In genomic region chr11:59786444-59787198, GRCm38 (mm10) we compare ENCODE assay signal across 8 mouse cellular contexts. TPM values are rescaled to one million over a fixed set of nuclear protein-coding genes. Genes with fewer than 3 reads are reported as not detected.
A peak's percentile ranks its signal among the peaks of the same experiment; 100 is the strongest.
DNase-seq lines count a peak whose midpoint lies in the region; ATAC-seq and TF ChIP-seq lines count a peak whose summit lies in the region.

No protein-coding gene starts in this region.

- H3K9me3 ChIP-seq in heart, embryonic 16.5 days (replicated peaks; ENCODE audit: control insufficient read depth, low read length), result no peaks in the 10 kb centered on the region
- H3K9me3 ChIP-seq in intestine, embryonic 15.5 days, result no peaks in the 10 kb centered on the region
- H3K9me3 ChIP-seq in midbrain, embryonic 13.5 days, result no peaks in the 10 kb centered on the region

- WGBS in heart, embryonic 16.5 days, result 48% methylated on average over 15 of the region's 15 CpGs
- 44% methylated on average over 15 of the region's 15 CpGs for WGBS in intestine, embryonic 15.5 days
- 56% methylated on average over 15 of the region's 15 CpGs for WGBS in midbrain, embryonic 13.5 days

- no peaks in the 10 kb centered on the region for H3K27me3 ChIP-seq in heart, embryonic 16.5 days (ENCODE audit: control insufficient read depth, insufficient read depth, low read length)
- no peaks in the 10 kb centered on the region for H3K27me3 ChIP-seq in intestine, embryonic 15.5 days (replicated peaks)
- H3K27me3 ChIP-seq in midbrain, embryonic 13.5 days, result peaks cover 18% of the 10 kb centered on the region

- no peak overlapping the region for H3K27ac ChIP-seq in heart, embryonic 16.5 days (ENCODE audit: low read length)
- no peak overlapping the region for H3K27ac ChIP-seq in cortical plate, adult 2 months (ENCODE audit: insufficient read depth, low read length)
- H3K27ac ChIP-seq in intestine, embryonic 15.5 days, result 0 out of 2 replicates have a peak overlapping the region, but pooled peaks have one; percentile 5
- no peak overlapping the region for H3K27ac ChIP-seq in midbrain, embryonic 13.5 days

- no peak for TF ChIP-seq CTCF in cortical plate, adult 2 months (IDR thresholded peaks at IDR 0.05; ENCODE audit: extremely low read depth, insufficient read depth, low read length)

- peak overlapping the region; percentile 68 for H3K9ac ChIP-seq in heart, embryonic 16.5 days (ENCODE audit: low read length)
- H3K9ac ChIP-seq in intestine, embryonic 15.5 days, result peak overlapping the region; percentile 55; the same call in 1 of the 2 replicates
- peak overlapping the region; percentile 59 for H3K9ac ChIP-seq in midbrain, embryonic 13.5 days (replicated peaks)

- no peak for ATAC-seq in heart, embryonic 16.5 days (replicated peaks; ENCODE audit: extremely low read depth, insufficient read depth, low FRiP score)
- peak; percentile 32 for ATAC-seq in intestine, embryonic 15.5 days
- peak; percentile 46 for ATAC-seq in midbrain, embryonic 13.5 days

- peak overlapping the region; percentile 95 for H3K4me2 ChIP-seq in heart, embryonic 16.5 days (ENCODE audit: low read depth, low read length)
- peak overlapping the region; percentile 99 for H3K4me2 ChIP-seq in intestine, embryonic 15.5 days (replicated peaks)
- H3K4me2 ChIP-seq in midbrain, embryonic 13.5 days (replicated peaks), result peak overlapping the region; percentile 88

- H3K4me1 ChIP-seq in heart, embryonic 16.5 days (ENCODE audit: control insufficient read depth, insufficient read depth, low read length), result peaks cover 15% of the 10 kb centered on the region; the same call in 1 of the 2 replicates
- H3K4me1 ChIP-seq in cortical plate, adult 2 months (ENCODE audit: control insufficient read depth, insufficient read depth, low read length), result no peaks in the 10 kb centered on the region; the same call in 1 of the 2 replicates
- peaks cover 14% of the 10 kb centered on the region for H3K4me1 ChIP-seq in intestine, embryonic 15.5 days (replicated peaks)
- peaks cover 10% of the 10 kb centered on the region for H3K4me1 ChIP-seq in midbrain, embryonic 13.5 days (replicated peaks)

- no peak for DNase-seq in heart, postnatal 25 days (ENCODE audit: low spot score)
- DNase-seq in left cerebral cortex, postnatal 36 days (ENCODE audit: low spot score in 2 of 2), result no peak
- no peak for DNase-seq in c-Kit-positive CD71-positive TER-119-positive erythroid progenitor cells, embryonic 14.5 days (ENCODE audit: low spot score)
- no peak for DNase-seq in B cell, adult 2 months

- intact Hi-C loops in heart, postnatal 25 days (cut with DNase I), result no loop called here
- intact Hi-C loops in left cerebral cortex, postnatal 36 days (cut with DNase I), result loop anchor here (10.0 kb wide), 1 partner anchor 262 kb away; the partner anchor contains the start of gene Zkscan17

- H3K36me3 ChIP-seq in heart, embryonic 16.5 days (ENCODE audit: control insufficient read depth, insufficient read depth), result peaks cover 3% of the 10 kb centered on the region; the same call in 1 of the 2 replicates
- H3K36me3 ChIP-seq in intestine, embryonic 15.5 days, result peaks cover 5% of the 10 kb centered on the region; the same call in 1 of the 2 replicates
- peaks cover 7% of the 10 kb centered on the region for H3K36me3 ChIP-seq in midbrain, embryonic 13.5 days

- H3K4me3 ChIP-seq in heart, embryonic 16.5 days (ENCODE audit: low read length), result peak overlapping the region; percentile 62
- peak overlapping the region; percentile 24; the same call in 1 of the 2 replicates for H3K4me3 ChIP-seq in cortical plate, adult 2 months (ENCODE audit: insufficient read depth, low read length)
- peak overlapping the region; percentile 48 for H3K4me3 ChIP-seq in intestine, embryonic 15.5 days (replicated peaks)
- H3K4me3 ChIP-seq in midbrain, embryonic 13.5 days (replicated peaks), result peak overlapping the region; percentile 46

- TF ChIP-seq POLR2A in cortical plate, adult 2 months (IDR thresholded peaks at IDR 0.05; ENCODE audit: extremely low read depth, insufficient read depth, low read length), result no peak

RNA-seq across cellular contexts. Expression of gene Pld6, which starts 0.8 kb away (rescaled TPM):
- polyA plus RNA-seq in heart, embryonic 16.5 days (2015; fragmentation: Nextera tagmentation; extraction: Ambion mirVana), result 4.8 and 5.8 TPM in 2 replicates
- total RNA-seq in heart, postnatal 25 days (2021), result under 1 TPM; 0.18 to 0.42 TPM
- 1.9 and 2.0 TPM in 2 replicates for polyA plus RNA-seq in cortical plate, adult 2 months (2012; rRNA removed)
- polyA plus RNA-seq in intestine, embryonic 15.5 days (2015; fragmentation: Nextera tagmentation; extraction: Ambion mirVana), result 2.9 and 3.5 TPM in 2 replicates
- 2.4 and 2.7 TPM in 2 replicates for polyA plus RNA-seq in midbrain, embryonic 13.5 days (2015; fragmentation: Nextera tagmentation; extraction: Ambion mirVana)
- total RNA-seq in left cerebral cortex, postnatal 36 days (2021), result 1 to 10 TPM in 1 of 2 experiments, under 1 TPM in 1; 0.81 to 1.1 TPM

RNA-seq across cellular contexts. Expression of gene Flcn, which starts 23.2 kb away (rescaled TPM):
- 44.4 and 45.5 TPM in 2 replicates for polyA plus RNA-seq in heart, embryonic 16.5 days (2015; fragmentation: Nextera tagmentation; extraction: Ambion mirVana)
- 10 to 100 TPM; 43.0 to 44.1 TPM for total RNA-seq in heart, postnatal 25 days (2021)
- 51.4 and 51.6 TPM in 2 replicates for polyA plus RNA-seq in cortical plate, adult 2 months (2012; rRNA removed)
- polyA plus RNA-seq in intestine, embryonic 15.5 days (2015; fragmentation: Nextera tagmentation; extraction: Ambion mirVana), result 35.9 and 39.2 TPM in 2 replicates
- polyA plus RNA-seq in midbrain, embryonic 13.5 days (2015; fragmentation: Nextera tagmentation; extraction: Ambion mirVana), result 38.4 and 41.7 TPM in 2 replicates
- 10 to 100 TPM; 48.6 to 48.9 TPM for total RNA-seq in left cerebral cortex, postnatal 36 days (2021)

RNA-seq across cellular contexts. Expression of gene Nt5m, which starts 52.6 kb away (rescaled TPM):
- 42.4 and 42.7 TPM in 2 replicates for polyA plus RNA-seq in heart, embryonic 16.5 days (2015; fragmentation: Nextera tagmentation; extraction: Ambion mirVana)
- total RNA-seq in heart, postnatal 25 days (2021), result 10 to 100 TPM; 26.0 to 30.8 TPM
- 72.5 and 73.2 TPM in 2 replicates for polyA plus RNA-seq in cortical plate, adult 2 months (2012; rRNA removed)
- 32.7 and 34.4 TPM in 2 replicates for polyA plus RNA-seq in intestine, embryonic 15.5 days (2015; fragmentation: Nextera tagmentation; extraction: Ambion mirVana)
- 58.6 and 60.5 TPM in 2 replicates for polyA plus RNA-seq in midbrain, embryonic 13.5 days (2015; fragmentation: Nextera tagmentation; extraction: Ambion mirVana)
- 10 to 100 TPM; 53.6 to 59.0 TPM for total RNA-seq in left cerebral cortex, postnatal 36 days (2021)

RNA-seq across cellular contexts. Expression of gene Cops3, which starts 53.0 kb away (rescaled TPM):
- polyA plus RNA-seq in heart, embryonic 16.5 days (2015; fragmentation: Nextera tagmentation; extraction: Ambion mirVana), result 154 and 173 TPM in 2 replicates
- 10 to 100 TPM; 70.2 to 75.0 TPM for total RNA-seq in heart, postnatal 25 days (2021)
- 47.3 and 48.1 TPM in 2 replicates for polyA plus RNA-seq in cortical plate, adult 2 months (2012; rRNA removed)
- 192 and 193 TPM in 2 replicates for polyA plus RNA-seq in intestine, embryonic 15.5 days (2015; fragmentation: Nextera tagmentation; extraction: Ambion mirVana)
- 218 and 223 TPM in 2 replicates for polyA plus RNA-seq in midbrain, embryonic 13.5 days (2015; fragmentation: Nextera tagmentation; extraction: Ambion mirVana)
- total RNA-seq in left cerebral cortex, postnatal 36 days (2021), result 10 to 100 TPM; 64.3 to 70.6 TPM
